Mouse (Mus musculus) myocyte (in vitro differentiated cells): ENCODE measurements around the gene Srpk2. TPM values are rescaled to one million over a fixed set of nuclear protein-coding genes. Genes with fewer than 3 reads are reported as not detected.
A peak's percentile ranks its signal among the peaks of the same experiment; 100 is the strongest.

Source experiments
- H3K27me3 ChIP-seq: one replicate; pipeline ENCODE4 v1.6.1; 2011; ENCODE audit not compliant: control insufficient read depth, insufficient read depth, insufficient read length
- H3K36me3 ChIP-seq: one replicate; pipeline ENCODE4 v1.6.1; 2011; ENCODE audit not compliant: control insufficient read depth, insufficient read depth
- H3K4me2 ChIP-seq: one replicate; pipeline ENCODE4 v1.6.1; 2011; ENCODE audit warnings: low read depth, control low read depth
- H3K4me3 ChIP-seq: one replicate; pipeline ENCODE4 v1.5.1; 2011; ENCODE audit warnings: mild to moderate bottlenecking, control low read depth, moderate library complexity
- H3K79me2 ChIP-seq: one replicate; pipeline ENCODE4 v1.6.1; 2011; ENCODE audit not compliant: control insufficient read depth, insufficient read depth
- H3ac ChIP-seq: one replicate; pipeline ENCODE4 v1.6.1; 2011; ENCODE audit not compliant: control insufficient read depth, insufficient read length
- CEBPB ChIP-seq: IDR thresholded peaks from 2 replicates; pipeline ENCODE4 v1.6.1; 2011; ENCODE audit warnings: mild to moderate bottlenecking, moderate library complexity; ENCODE audit not compliant: poor library complexity, insufficient read depth, severe bottlenecking
- E2F4 ChIP-seq: IDR thresholded peaks from one replicate; pipeline ENCODE4 v1.6.1; 2011; ENCODE audit warnings: mild to moderate bottlenecking, control low read depth, moderate library complexity; ENCODE audit not compliant: insufficient read depth
- MAX ChIP-seq: IDR thresholded peaks from one replicate; pipeline ENCODE4 v1.6.1; 2011; ENCODE audit warnings: low read depth, mild to moderate bottlenecking, control low read depth
- MYOD1 ChIP-seq, 3 experiments: IDR thresholded peaks; one replicate each; pipeline ENCODE4 v1.6.1; 2011; ENCODE audit warnings: control low read depth in 2 of 3, low read depth in 2 of 3, mild to moderate bottlenecking in 2 of 3, moderate library complexity in 1 of 3; ENCODE audit not compliant: insufficient read length in 2 of 3, control insufficient read depth in 1 of 3
- MYOG ChIP-seq, 3 experiments: IDR thresholded peaks; one replicate each; pipeline ENCODE4 v1.6.1; 2011; ENCODE audit warnings: control low read depth in 2 of 3, low read depth in 2 of 3, mild to moderate bottlenecking in 2 of 3; ENCODE audit not compliant: insufficient read length in 2 of 3, control insufficient read depth in 1 of 3, insufficient read depth in 1 of 3
- POLR2A ChIP-seq: IDR thresholded peaks from one replicate; pipeline ENCODE4 v1.6.1; 2011; ENCODE audit warnings: low read depth, mild to moderate bottlenecking, control low read depth, moderate library complexity; ENCODE audit not compliant: insufficient read length
- POLR2AphosphoS2 ChIP-seq: IDR thresholded peaks from one replicate; pipeline ENCODE4 v1.6.1; 2011; ENCODE audit warnings: low read depth, control low read depth; ENCODE audit not compliant: insufficient read length
- REST ChIP-seq: IDR thresholded peaks from one replicate; pipeline ENCODE4 v1.6.1; 2011; ENCODE audit warnings: mild to moderate bottlenecking, control low read depth, moderate library complexity; ENCODE audit not compliant: insufficient read depth, insufficient read length
- SRF ChIP-seq: IDR thresholded peaks from one replicate; pipeline ENCODE4 v1.6.1; 2011; ENCODE audit warnings: low read depth; ENCODE audit not compliant: control insufficient read depth, insufficient read length
- TCF12 ChIP-seq: IDR thresholded peaks from one replicate; pipeline ENCODE4 v1.6.1; 2011; ENCODE audit warnings: mild to moderate bottlenecking, control low read depth; ENCODE audit not compliant: poor library complexity, insufficient read depth, severe bottlenecking
- TCF3 ChIP-seq: IDR thresholded peaks from one replicate; pipeline ENCODE4 v1.6.1; 2011; ENCODE audit warnings: low read depth, control low read depth; ENCODE audit not compliant: insufficient read length
- USF1 ChIP-seq: IDR thresholded peaks from one replicate; pipeline ENCODE4 v1.6.1; 2011; ENCODE audit warnings: low read depth, mild to moderate bottlenecking, control low read depth, moderate library complexity
- polyA plus RNA-seq: library from polyadenylated mRNA; unstranded; fragments of >200 nt; fragmentation: generic; extraction: Trizol; gene quantifications from one replicate; pipeline ENCODE4 v1.2.1, GENCODE M21; 2012; ENCODE audit warnings: missing spikeins

Gene Srpk2
- 8.1 TPM for polyA plus RNA-seq

GRCm38 (mm10) chr5:23684517-23684916 lies at the start of gene Srpk2:
Srpk2 (minus strand) TSS chr5:23684617.
- Histone ChIP-seq H3K27me3 (no peaks in the 10 kb centered on the region), H3K79me2 (no peaks in the 10 kb centered on the region), H3K4me3 (no peak within 1 kb of the TSS), H3ac (no peak within 1 kb of the TSS), H3K36me3 (no peaks in the 10 kb centered on the region), H3K4me2 (no peak within 1 kb of the TSS)
- no peak for TF ChIP-seq TCF12
- no peak for TF ChIP-seq CEBPB
- no peak for TF ChIP-seq REST
- no peak for TF ChIP-seq MYOD1 (IDR thresholded peaks at IDR 0.05; ENCODE audit: control insufficient read depth in 1 of 3, insufficient read length in 2 of 3, low read depth in 2 of 3)
- no peak for TF ChIP-seq USF1

DNA sequence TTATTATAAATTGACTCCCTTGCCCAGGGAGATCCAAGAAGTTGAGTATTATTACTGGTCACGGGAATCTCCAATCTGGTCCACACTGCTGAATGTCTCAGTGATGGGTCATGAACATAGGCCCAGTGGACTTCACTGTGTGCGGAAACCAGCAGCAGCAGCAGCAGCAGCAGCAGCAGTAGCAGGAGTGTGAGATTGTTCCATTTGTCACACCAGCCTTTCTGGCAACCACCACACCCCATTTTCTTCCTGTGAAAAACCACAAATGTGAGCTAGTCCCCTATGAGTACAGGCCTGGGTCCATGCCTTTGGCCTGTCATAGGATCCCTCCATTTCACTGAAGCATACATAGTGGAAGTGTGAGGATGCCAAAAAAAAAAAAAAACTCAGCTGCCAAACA lies 37.5 kb upstream of the Srpk2 start:
- Histone ChIP-seq H3K4me2 (no peak overlapping the region), H3K79me2 (no peaks in the 10 kb centered on the region), H3K4me3 (no peak overlapping the region), H3K36me3 (no peaks in the 10 kb centered on the region), H3ac (no peak overlapping the region), H3K27me3 (no peaks in the 10 kb centered on the region)
- TF ChIP-seq TCF3 (no peak), USF1 (no peak), MYOD1 (IDR thresholded peaks at IDR 0.05; ENCODE audit: control insufficient read depth in 1 of 3, insufficient read length in 2 of 3, low read depth in 2 of 3) (no peak), MYOG (IDR thresholded peaks at IDR 0.05; ENCODE audit: control insufficient read depth in 1 of 3, insufficient read depth in 1 of 3, insufficient read length in 2 of 3, low read depth in 2 of 3) (no peak), POLR2A (no peak), MAX (no peak), SRF (no peak), REST (no peak), CEBPB (no peak), E2F4 (no peak), TCF12 (no peak), POLR2AphosphoS2 (no peak)

DNA sequence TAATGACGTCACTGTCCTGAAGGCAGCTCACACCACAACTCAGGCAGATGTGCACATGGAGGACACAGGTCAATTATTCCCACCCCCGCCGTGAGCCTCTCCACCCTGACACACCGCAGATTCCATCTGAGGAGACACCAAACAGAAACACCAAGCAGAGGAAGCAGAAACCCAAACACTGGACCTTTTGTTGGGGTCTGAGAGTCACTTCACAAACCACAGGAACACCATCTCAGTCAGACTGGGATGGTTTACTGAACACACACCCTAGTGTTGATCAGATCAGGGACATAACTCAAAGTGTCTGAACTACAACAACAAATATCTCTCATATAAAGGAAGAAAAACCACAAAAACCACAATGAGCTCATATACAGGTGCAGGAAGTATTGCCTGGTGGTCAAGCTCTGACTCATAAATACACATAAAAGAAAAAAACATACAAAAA lies 34.5 kb upstream of the Srpk2 start:
- Histone ChIP-seq H3K27me3 (no peaks in the 10 kb centered on the region), H3K36me3 (no peaks in the 10 kb centered on the region), H3ac (no peak overlapping the region), H3K4me3 (no peak overlapping the region), H3K79me2 (no peaks in the 10 kb centered on the region), H3K4me2 (no peak overlapping the region)
- no peak for TF ChIP-seq POLR2AphosphoS2
- TF ChIP-seq SRF = no peak
- no peak for TF ChIP-seq USF1
- no peak for TF ChIP-seq E2F4
- peak; percentile 6 for TF ChIP-seq TCF12
- no peak for TF ChIP-seq REST
- TF ChIP-seq MAX = no peak
- no peak for TF ChIP-seq MYOG (IDR thresholded peaks at IDR 0.05; ENCODE audit: control insufficient read depth in 1 of 3, insufficient read depth in 1 of 3, insufficient read length in 2 of 3, low read depth in 2 of 3)
- peak in 1 of 3 experiments; percentile 13 for TF ChIP-seq MYOD1 (IDR thresholded peaks at IDR 0.05; ENCODE audit: control insufficient read depth in 1 of 3, insufficient read length in 2 of 3, low read depth in 2 of 3)
- TF ChIP-seq POLR2A = no peak

GRCm38 (mm10) chr5:23718182-23718534 lies 33.7 kb upstream of the Srpk2 start:
- H3K79me2 ChIP-seq = no peaks in the 10 kb centered on the region
- H3K4me3 ChIP-seq = no peak overlapping the region
- no peak overlapping the region for H3K4me2 ChIP-seq
- no peaks in the 10 kb centered on the region for H3K27me3 ChIP-seq
- H3K36me3 ChIP-seq = no peaks in the 10 kb centered on the region
- TF ChIP-seq TCF3 (no peak), POLR2A (no peak), E2F4 (no peak)
- no peak overlapping the region for H3ac ChIP-seq

GRCm38 (mm10) chr5:23717469-23718181 lies 33.2 kb upstream of the Srpk2 start:
- Histone ChIP-seq H3ac (no peak overlapping the region), H3K27me3 (no peaks in the 10 kb centered on the region), H3K36me3 (no peaks in the 10 kb centered on the region), H3K4me2 (no peak overlapping the region), H3K79me2 (no peaks in the 10 kb centered on the region), H3K4me3 (no peak overlapping the region)
- TF ChIP-seq CEBPB = no peak
